Mouse (Mus musculus) midbrain, embryonic 11.5 days (tissue): Measurements from ENCODE around the gene Vamp2. TPM values are rescaled to one million over a fixed set of nuclear protein-coding genes. Genes with fewer than 3 reads are reported as not detected.

Source experiments
- ATAC-seq: fragments of 200-750 bp; cut with Nextera tagmentation; 2 replicates; pipeline ENCODE4 v1.8.0; 2017; ENCODE audit warnings: moderate TSS enrichment, moderate library complexity; ENCODE audit not compliant: low FRiP score
- DNase-seq: peaks from one replicate; pipeline ENCODE4 v3.0.0; 2015; ENCODE audit warnings: low spot score; ENCODE audit errors: missing footprints
- H3K27ac ChIP-seq: fragments of 300-500 bp; sonication (generic); 2 replicates; pipeline ENCODE4 v1.5.1; 2014; ENCODE audit warnings: low read depth, low read length
- H3K27me3 ChIP-seq: fragments of 300-500 bp; sonication (generic); 2 replicates; pipeline ENCODE4 v1.6.1; 2014; ENCODE audit warnings: mild to moderate bottlenecking, low read length, moderate library complexity, mixed read lengths; ENCODE audit not compliant: control insufficient read depth, insufficient read depth
- H3K36me3 ChIP-seq: fragments of 300-500 bp; sonication (generic); 2 replicates; pipeline ENCODE4 v1.6.1; 2014; ENCODE audit warnings: mild to moderate bottlenecking, low read length, moderate library complexity, mixed read lengths; ENCODE audit not compliant: control insufficient read depth, insufficient read depth
- H3K4me1 ChIP-seq: fragments of 300-500 bp; sonication (generic); 2 replicates; pipeline ENCODE4 v1.6.1; 2014; ENCODE audit warnings: low read length; ENCODE audit not compliant: control insufficient read depth, insufficient read depth
- H3K4me2 ChIP-seq: fragments of 300-500 bp; sonication (generic); 2 replicates; pipeline ENCODE4 v1.6.1; 2014; ENCODE audit warnings: mild to moderate bottlenecking, moderate library complexity
- H3K4me3 ChIP-seq: fragments of 300-500 bp; sonication (generic); 2 replicates; pipeline ENCODE4 v1.5.1; 2014; ENCODE audit warnings: low read depth, low read length
- H3K9ac ChIP-seq: fragments of 300-500 bp; sonication (generic); 2 replicates; pipeline ENCODE4 v1.6.1; 2014; ENCODE audit warnings: low read length
- H3K9me3 ChIP-seq: fragments of 300-500 bp; sonication (generic); 2 replicates; pipeline ENCODE4 v1.6.1; 2016; ENCODE audit warnings: low read length; ENCODE audit not compliant: control insufficient read depth
- WGBS: fragments of 180-500 bp; shearing (Covaris S2); extraction: QIAGEN DNeasy Blood & Tissue Kit; methylation state at CpG from one replicate; pipeline ENCODE4 v1.1.7; 2014; 5-methylcytosine and 5-hydroxymethylcytosine counted together
- polyA plus RNA-seq: library from polyadenylated mRNA; unstranded; fragments of >200 nt; fragmentation: Nextera tagmentation; extraction: Ambion mirVana; gene quantifications from 2 replicates; pipeline ENCODE4 v1.2.1, GENCODE M21; 2014

Vamp2 gene
- polyA plus RNA-seq, 1 experiment from 2014 or later: 72.4 TPM

DNA sequence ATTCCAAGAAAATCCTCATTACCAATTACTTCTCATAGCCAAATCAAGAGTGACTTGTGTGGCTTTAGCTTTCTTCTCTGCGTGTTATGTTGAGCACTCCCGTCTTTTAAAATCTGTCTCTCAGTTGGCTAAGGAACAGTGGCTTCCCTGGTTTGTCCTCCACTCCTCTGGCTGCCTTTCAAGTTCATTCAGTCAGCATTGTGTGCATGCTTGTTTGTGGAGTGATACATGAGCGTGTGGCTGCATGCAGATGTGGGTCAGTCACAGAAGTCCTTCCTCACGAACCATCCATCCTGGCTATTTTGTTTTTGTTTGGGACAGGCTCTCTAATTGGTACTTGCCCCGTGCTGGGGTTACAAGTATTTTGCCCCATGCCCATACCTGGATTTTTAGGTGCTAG is 11.7 kb upstream of the Vamp2 start:
- peaks cover 9% of the 10 kb centered on the region for H3K4me1 ChIP-seq
- DNase-seq (no peak), ATAC-seq (no peak)
- H3K27ac ChIP-seq: no peak overlapping the region
- H3K27me3 ChIP-seq: no peaks in the 10 kb centered on the region
- no peak overlapping the region for H3K9ac ChIP-seq
- no peaks in the 10 kb centered on the region for H3K36me3 ChIP-seq
- whole genome bisulfite sequencing: 81% methylated on average over 5 of the region's 5 CpGs
- no peaks in the 10 kb centered on the region for H3K9me3 ChIP-seq
- H3K4me3 ChIP-seq: no peak overlapping the region
- H3K4me2 ChIP-seq: no peak overlapping the region

DNA sequence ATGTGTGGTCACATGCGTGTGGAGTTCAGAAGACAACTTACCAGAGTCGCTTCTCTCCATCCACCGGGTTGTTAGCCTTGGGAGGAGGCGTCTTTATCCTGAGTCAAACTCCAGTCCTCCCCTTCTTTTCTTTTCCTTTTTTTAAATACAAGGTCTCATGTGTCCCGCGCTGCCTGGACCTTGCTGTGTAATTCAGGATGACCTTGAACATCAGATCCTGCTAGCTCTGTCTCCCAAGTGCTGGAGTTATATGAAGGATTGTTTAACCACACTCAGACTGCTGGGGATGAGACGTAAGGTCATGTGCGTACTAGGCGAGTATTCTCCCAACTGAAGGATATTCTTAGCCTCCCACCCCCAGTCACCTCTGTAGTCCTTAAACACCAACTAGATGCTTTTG is 11.0 kb upstream of the Vamp2 start:
- H3K4me2 ChIP-seq: no peak overlapping the region
- 85% methylated on average over 9 of the region's 9 CpGs for WGBS
- no peaks in the 10 kb centered on the region for H3K27me3 ChIP-seq
- H3K36me3 ChIP-seq: no peaks in the 10 kb centered on the region
- H3K9ac ChIP-seq: no peak overlapping the region
- peaks cover 6% of the 10 kb centered on the region for H3K4me1 ChIP-seq
- H3K9me3 ChIP-seq: no peaks in the 10 kb centered on the region
- no peak for ATAC-seq
- H3K27ac ChIP-seq: no peak overlapping the region
- no peak for DNase-seq
- H3K4me3 ChIP-seq: no peak overlapping the region

DNA sequence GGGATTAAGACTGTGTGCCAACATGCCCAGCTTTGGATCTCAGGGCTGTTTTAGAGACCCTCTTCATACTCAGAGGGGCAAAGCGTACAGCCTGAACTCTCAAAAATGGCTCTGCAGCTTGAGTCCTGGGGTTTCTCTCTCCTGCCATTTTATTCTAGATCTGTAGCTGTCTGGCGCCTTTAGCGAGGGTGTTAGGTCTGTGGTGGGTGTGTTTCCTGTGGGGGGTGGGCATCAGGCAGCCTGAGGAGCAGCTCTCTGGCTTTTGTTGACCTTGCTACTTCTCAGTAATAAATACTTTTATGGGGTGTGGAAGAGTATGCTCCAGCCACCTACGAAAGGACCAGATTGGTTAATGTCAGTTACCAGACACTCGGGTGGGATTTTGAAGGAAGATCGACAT is 10.2 kb upstream of the Vamp2 start:
- DNase-seq: no peak
- Histone ChIP-seq H3K9ac (no peak overlapping the region), H3K4me3 (no peak overlapping the region), H3K4me1 (0 out of 2 replicates have a peak, but pooled peaks cover 2% of the 10 kb centered on the region), H3K27ac (no peak overlapping the region), H3K4me2 (no peak overlapping the region), H3K9me3 (no peaks in the 10 kb centered on the region), H3K27me3 (no peaks in the 10 kb centered on the region), H3K36me3 (no peaks in the 10 kb centered on the region)
- 84% methylated on average over 6 of the region's 6 CpGs for WGBS
- ATAC-seq: no peak

DNA sequence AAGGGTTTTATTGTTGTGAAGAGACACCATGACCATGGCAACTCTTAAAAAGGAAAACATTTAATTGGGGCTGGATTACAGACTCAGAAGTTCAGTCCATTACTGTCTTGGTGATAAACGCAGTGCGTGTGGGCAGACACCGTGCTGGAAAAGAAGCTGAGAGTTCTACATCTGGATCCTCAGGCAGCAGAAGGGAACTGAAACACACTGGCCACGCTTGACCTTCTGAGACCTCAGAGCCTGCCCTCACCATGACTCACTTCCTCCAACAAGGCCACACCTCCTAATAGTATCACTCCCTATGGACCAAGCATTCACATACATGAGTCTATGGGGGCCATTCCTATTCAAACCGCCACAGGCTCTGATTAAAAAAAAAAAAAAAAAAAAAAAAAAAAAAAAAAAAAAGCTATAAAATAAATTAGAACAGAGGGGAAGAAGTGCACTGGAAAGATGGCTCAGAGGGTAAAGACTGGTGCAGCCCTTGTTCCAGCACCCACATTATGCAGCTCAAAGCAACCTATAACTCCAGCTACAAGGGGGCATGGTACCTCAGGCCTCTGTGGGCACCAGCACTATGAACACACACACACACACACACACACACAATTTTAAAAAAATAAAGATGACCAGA is 9.4 kb upstream of the Vamp2 start:
- 83% methylated on average over 5 of the region's 5 CpGs for WGBS
- no peak overlapping the region for H3K9ac ChIP-seq
- no peak overlapping the region for H3K4me2 ChIP-seq
- H3K9me3 ChIP-seq: no peaks in the 10 kb centered on the region
- H3K36me3 ChIP-seq: no peaks in the 10 kb centered on the region
- no peaks in the 10 kb centered on the region for H3K27me3 ChIP-seq
- H3K4me1 ChIP-seq: 0 out of 2 replicates have a peak, but pooled peaks cover 2% of the 10 kb centered on the region
- DNase-seq: no peak
- H3K4me3 ChIP-seq: no peak overlapping the region
- no peak overlapping the region for H3K27ac ChIP-seq
- no peak for ATAC-seq

DNA sequence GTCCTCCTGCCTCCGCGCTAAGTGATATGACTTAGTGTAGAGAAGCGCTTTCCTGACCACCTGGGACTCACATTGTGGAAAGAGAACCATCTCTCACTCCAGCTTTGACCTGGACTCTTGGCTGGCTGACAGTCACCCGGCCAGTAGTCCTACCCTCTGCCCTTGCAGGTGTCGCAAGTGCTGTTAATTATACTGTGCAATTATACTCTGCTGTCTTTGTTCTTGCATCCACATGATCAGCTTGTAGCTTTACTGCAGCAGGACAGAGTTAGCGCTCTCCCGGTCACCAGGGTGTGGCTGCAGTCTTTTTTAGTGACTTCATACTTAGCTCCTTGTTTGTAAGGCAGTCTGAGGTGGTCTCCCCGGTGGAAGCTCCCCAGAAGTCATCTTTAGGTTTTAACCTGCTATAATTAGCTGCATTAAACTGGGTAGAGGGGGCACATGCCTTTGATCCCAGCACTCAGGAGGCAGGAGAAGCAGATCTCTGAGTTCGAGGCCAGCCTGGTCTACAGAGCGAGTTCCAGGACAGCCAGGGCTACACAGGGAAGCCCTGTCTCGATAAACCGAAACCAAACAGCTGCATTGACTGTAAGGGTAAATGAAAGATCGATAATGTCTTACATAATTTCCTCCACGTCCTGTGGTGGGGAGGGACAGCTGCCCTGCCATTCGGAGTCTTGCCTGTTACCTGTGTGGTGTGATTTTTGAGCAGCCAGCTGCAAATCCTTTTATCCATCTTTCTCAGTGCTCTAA is 8.0 kb upstream of the Vamp2 start:
- DNase-seq: peak; percentile 33
- 87% methylated on average over 15 of the region's 15 CpGs for WGBS
- Histone ChIP-seq H3K9ac (no peak overlapping the region), H3K4me2 (no peak overlapping the region), H3K4me1 (no peaks in the 10 kb centered on the region), H3K9me3 (no peaks in the 10 kb centered on the region), H3K4me3 (no peak overlapping the region), H3K27ac (no peak overlapping the region), H3K27me3 (no peaks in the 10 kb centered on the region), H3K36me3 (no peaks in the 10 kb centered on the region)
- ATAC-seq: no peak

DNA sequence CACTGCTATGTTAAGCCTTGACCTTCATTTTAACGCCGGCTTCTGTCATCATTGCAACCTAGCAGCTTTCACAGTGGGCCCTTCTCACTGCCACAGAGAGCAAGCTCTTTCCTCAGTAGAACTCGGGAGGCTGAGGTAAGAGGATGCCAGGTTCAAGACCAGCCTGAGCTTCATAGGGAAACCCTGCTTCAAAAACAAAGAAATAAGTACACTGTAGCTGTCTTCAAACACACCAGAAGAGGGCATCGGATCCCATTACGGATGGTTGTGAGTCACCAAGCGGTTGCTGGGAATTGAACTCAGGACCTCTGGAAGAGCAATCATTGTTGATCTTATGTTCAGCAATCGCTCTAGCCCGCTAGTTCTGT is 7.5 kb upstream of the Vamp2 start:
- no peak overlapping the region for H3K27ac ChIP-seq
- no peak overlapping the region for H3K4me2 ChIP-seq
- H3K27me3 ChIP-seq: no peaks in the 10 kb centered on the region
- ATAC-seq (no peak), DNase-seq (peak; percentile 49)
- H3K4me1 ChIP-seq: no peaks in the 10 kb centered on the region
- 87% methylated on average over 8 of the region's 8 CpGs for WGBS
- H3K36me3 ChIP-seq: no peaks in the 10 kb centered on the region
- no peak overlapping the region for H3K4me3 ChIP-seq
- no peak overlapping the region for H3K9ac ChIP-seq
- H3K9me3 ChIP-seq: no peaks in the 10 kb centered on the region

DNA sequence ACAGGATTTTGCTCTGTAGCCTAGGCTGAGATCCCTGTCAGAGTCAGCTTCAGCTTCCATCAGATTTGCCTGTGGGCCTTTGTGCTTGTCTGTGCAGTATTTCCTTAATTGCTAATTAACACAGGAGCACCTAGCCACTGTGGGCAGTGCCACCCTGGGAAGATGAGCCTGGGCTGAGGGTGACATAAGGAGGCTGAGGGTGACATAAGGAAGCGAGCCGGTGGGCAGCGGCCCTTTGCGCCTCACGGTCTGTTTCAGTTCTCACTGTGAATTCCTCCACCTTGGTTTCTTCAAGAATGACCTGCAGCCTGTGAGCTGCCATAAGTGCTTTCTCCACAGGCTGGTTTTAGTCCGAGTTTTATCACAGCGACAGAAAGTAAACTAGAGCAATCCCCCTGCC is 6.7 kb upstream of the Vamp2 start:
- no peaks in the 10 kb centered on the region for H3K27me3 ChIP-seq
- DNase-seq: no peak
- no peak overlapping the region for H3K9ac ChIP-seq
- H3K4me1 ChIP-seq: no peaks in the 10 kb centered on the region
- H3K4me3 ChIP-seq: no peak overlapping the region
- no peak overlapping the region for H3K27ac ChIP-seq
- WGBS: 90% methylated on average over 7 of the region's 7 CpGs
- no peak for ATAC-seq
- no peak overlapping the region for H3K4me2 ChIP-seq
- no peaks in the 10 kb centered on the region for H3K9me3 ChIP-seq
- H3K36me3 ChIP-seq: no peaks in the 10 kb centered on the region

DNA sequence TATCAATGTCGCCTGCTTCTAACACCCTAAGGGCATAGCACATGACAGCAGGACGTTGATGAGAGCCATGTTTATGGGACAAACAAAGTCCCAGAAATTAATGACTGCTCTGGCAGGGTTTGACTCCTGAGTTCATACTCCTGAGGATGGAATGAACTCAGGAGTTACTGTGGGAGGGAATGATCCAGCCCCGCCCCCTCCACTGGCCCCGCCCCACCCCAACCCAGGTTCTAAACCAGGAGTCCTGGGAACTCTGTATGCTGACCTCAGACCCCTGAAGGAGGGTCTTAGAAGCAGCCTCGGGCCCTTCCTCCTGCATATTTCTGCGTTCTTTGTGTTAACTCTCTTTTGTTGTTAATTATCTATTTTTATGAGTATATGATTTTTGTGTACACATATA is 2.7 kb upstream of the Vamp2 start:
- DNase-seq: no peak

DNA sequence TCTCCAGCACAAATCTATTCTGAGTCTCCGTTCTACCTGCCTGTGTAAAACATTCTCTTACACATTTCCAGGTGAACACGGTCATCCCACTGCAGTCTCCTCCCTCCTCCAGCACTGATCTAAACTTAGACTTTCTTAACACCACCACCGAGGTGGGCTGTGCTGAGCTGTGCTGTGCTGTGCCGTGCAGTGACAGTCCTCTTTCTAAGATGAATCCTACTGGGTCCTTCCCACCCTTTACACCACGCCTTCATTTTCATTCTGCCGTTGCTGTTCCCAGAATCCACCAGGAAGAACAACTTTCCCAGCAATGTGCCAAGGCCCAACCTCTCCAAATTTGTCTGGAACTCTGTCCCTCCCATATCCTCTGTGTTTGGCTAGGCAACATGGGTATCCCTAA is 1.9 kb upstream of the Vamp2 start:
- H3K9me3 ChIP-seq: no peaks in the 10 kb centered on the region
- DNase-seq: no peak
- WGBS: 69% methylated on average over 6 of the region's 6 CpGs
- no peak overlapping the region for H3K4me2 ChIP-seq
- H3K4me1 ChIP-seq: peaks cover 13% of the 10 kb centered on the region
- H3K9ac ChIP-seq: no peak overlapping the region
- H3K27me3 ChIP-seq: no peaks in the 10 kb centered on the region
- no peak overlapping the region for H3K4me3 ChIP-seq
- H3K36me3 ChIP-seq: no peaks in the 10 kb centered on the region; the same call in 1 of the 2 replicates
- ATAC-seq: no peak
- H3K27ac ChIP-seq: no peak overlapping the region

More for the DNA sequence above, 2.7 kb upstream of the Vamp2 start:
- ATAC-seq: no peak
- no peaks in the 10 kb centered on the region for H3K27me3 ChIP-seq
- no peak overlapping the region for H3K4me2 ChIP-seq
- H3K4me3 ChIP-seq: no peak overlapping the region
- H3K27ac ChIP-seq: no peak overlapping the region
- no peaks in the 10 kb centered on the region for H3K9me3 ChIP-seq
- H3K36me3 ChIP-seq: no peaks in the 10 kb centered on the region; the same call in 1 of the 2 replicates
- no peak overlapping the region for H3K9ac ChIP-seq
- 69% methylated on average over 6 of the region's 6 CpGs for WGBS
- H3K4me1 ChIP-seq: peaks cover 13% of the 10 kb centered on the region
